Mouse (Mus musculus): ENCODE results near the gene Dnase2b. TPM values are rescaled to one million over a fixed set of nuclear protein-coding genes. Genes with fewer than 3 reads are reported as not detected.

Dnase2b gene
- total and polyA plus RNA-seq, 2 experiments from 2014 or later, result not detected

DNA sequence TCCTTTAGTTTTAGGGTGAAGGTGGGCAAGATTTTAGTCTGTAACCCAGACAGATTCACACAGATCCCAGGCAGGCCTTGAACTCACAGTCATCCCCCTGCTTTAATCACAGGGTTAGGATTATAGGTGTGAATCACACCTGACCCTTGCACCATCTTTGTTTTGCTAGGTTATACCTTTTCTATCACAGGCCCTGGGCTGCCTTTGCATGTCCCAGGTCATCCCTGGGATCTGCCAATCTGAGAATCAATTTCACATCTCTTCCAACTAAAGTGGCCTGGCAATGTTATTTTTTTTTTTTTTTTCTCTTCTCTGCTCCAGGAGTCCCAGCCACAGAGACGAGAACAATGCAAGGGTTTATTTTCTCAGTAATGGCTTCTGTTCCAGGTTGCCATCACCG, 23.8 kb downstream of the Dnase2b start:
- Histone ChIP-seq H3K9ac (replicated peaks; ENCODE audit: low read length) (no peak overlapping the region), H3K9me3 (ENCODE audit: low read length) (no peaks in the 10 kb centered on the region), H3K27me3 (ENCODE audit: insufficient read depth, low read length) (no peaks in the 10 kb centered on the region), H3K27ac (no peak overlapping the region), H3K36me3 (ENCODE audit: insufficient read depth, low read length) (no peaks in the 10 kb centered on the region), H3K4me1 (ENCODE audit: insufficient read depth, low read length) (no peaks in the 10 kb centered on the region), H3K4me3 (ENCODE audit: low read length) (no peak overlapping the region), H3K4me2 (ENCODE audit: low read depth, low read length) (no peak overlapping the region)
- WGBS, result 50% methylated on average over 2 of the region's 2 CpGs
- ATAC-seq (no peak), DNase-seq (ENCODE audit: low spot score) (no peak)
- TF ChIP-seq CTCF (IDR thresholded peaks at IDR 0.05; ENCODE audit: low read depth), result no peak

DNA sequence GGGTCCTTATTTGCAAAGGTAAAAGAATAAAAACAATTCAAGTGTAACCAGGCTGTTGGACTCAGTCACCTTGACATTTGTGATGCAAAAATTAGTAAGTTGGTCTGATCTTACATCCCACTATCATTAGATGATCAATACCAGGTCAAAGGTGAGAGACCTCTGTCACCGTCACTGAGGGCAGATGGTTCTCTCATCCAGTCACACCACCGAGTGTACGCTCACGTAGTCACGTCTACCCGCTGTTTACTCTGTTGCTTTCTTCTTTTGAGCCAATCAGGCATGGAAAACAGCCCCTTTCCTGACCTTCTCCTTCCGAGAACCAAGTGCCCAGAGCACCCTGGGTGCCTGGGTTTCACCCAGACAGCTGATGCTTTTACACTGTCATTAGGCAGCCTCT, 24.2 kb downstream of the Dnase2b start:
- ATAC-seq (no peak), DNase-seq (ENCODE audit: low spot score) (no peak)
- TF ChIP-seq CTCF (IDR thresholded peaks at IDR 0.05; ENCODE audit: low read depth), result no peak
- Histone ChIP-seq H3K4me2 (ENCODE audit: low read depth, low read length) (no peak overlapping the region), H3K27ac (no peak overlapping the region), H3K27me3 (ENCODE audit: insufficient read depth, low read length) (no peaks in the 10 kb centered on the region), H3K4me3 (ENCODE audit: low read length) (no peak overlapping the region), H3K9ac (replicated peaks; ENCODE audit: low read length) (no peak overlapping the region), H3K9me3 (ENCODE audit: low read length) (no peaks in the 10 kb centered on the region), H3K4me1 (ENCODE audit: insufficient read depth, low read length) (no peaks in the 10 kb centered on the region), H3K36me3 (ENCODE audit: insufficient read depth, low read length) (no peaks in the 10 kb centered on the region)
- 78% methylated on average over 7 of the region's 7 CpGs for WGBS

GRCm38 (mm10) chr3:146589523-146589922, 25.9 kb downstream of the Dnase2b start:
- no peaks in the 10 kb centered on the region for H3K9me3 ChIP-seq (ENCODE audit: low read length)
- no peaks in the 10 kb centered on the region for H3K36me3 ChIP-seq (ENCODE audit: insufficient read depth, low read length)
- WGBS, result 83% methylated on average over 6 of the region's 6 CpGs
- ATAC-seq, result no peak
- no peak overlapping the region for H3K4me2 ChIP-seq (ENCODE audit: low read depth, low read length)
- no peak overlapping the region for H3K27ac ChIP-seq
- DNase-seq (ENCODE audit: low spot score), result no peak
- H3K4me1 ChIP-seq (ENCODE audit: insufficient read depth, low read length), result no peaks in the 10 kb centered on the region
- no peak for TF ChIP-seq CTCF (IDR thresholded peaks at IDR 0.05; ENCODE audit: low read depth)
- H3K4me3 ChIP-seq (ENCODE audit: low read length), result no peak overlapping the region
- no peak overlapping the region for H3K9ac ChIP-seq (replicated peaks; ENCODE audit: low read length)
- H3K27me3 ChIP-seq (ENCODE audit: insufficient read depth, low read length), result no peaks in the 10 kb centered on the region

GRCm38 (mm10) chr3:146586616-146587015, 28.8 kb downstream of the Dnase2b start:
- ATAC-seq, result no peak
- TF ChIP-seq CTCF (IDR thresholded peaks at IDR 0.05; ENCODE audit: low read depth), result no peak
- Histone ChIP-seq H3K4me2 (ENCODE audit: low read depth, low read length) (no peak overlapping the region), H3K9ac (replicated peaks; ENCODE audit: low read length) (no peak overlapping the region), H3K4me3 (ENCODE audit: low read length) (no peak overlapping the region), H3K36me3 (ENCODE audit: insufficient read depth, low read length) (no peaks in the 10 kb centered on the region), H3K4me1 (ENCODE audit: insufficient read depth, low read length) (no peaks in the 10 kb centered on the region), H3K27me3 (ENCODE audit: insufficient read depth, low read length) (no peaks in the 10 kb centered on the region), H3K9me3 (ENCODE audit: low read length) (no peaks in the 10 kb centered on the region), H3K27ac (no peak overlapping the region)
- 92% methylated on average over 14 of the region's 14 CpGs for WGBS
- no peak for DNase-seq (ENCODE audit: low spot score)

GRCm38 (mm10) chr3:146583908-146584307, 31.5 kb downstream of the Dnase2b start:
- 67% methylated on average over 5 of the region's 5 CpGs for WGBS
- Histone ChIP-seq H3K4me3 (ENCODE audit: low read length) (no peak overlapping the region), H3K9me3 (ENCODE audit: low read length) (no peaks in the 10 kb centered on the region), H3K36me3 (ENCODE audit: insufficient read depth, low read length) (no peaks in the 10 kb centered on the region), H3K4me2 (ENCODE audit: low read depth, low read length) (no peak overlapping the region), H3K27me3 (ENCODE audit: insufficient read depth, low read length) (no peaks in the 10 kb centered on the region), H3K27ac (no peak overlapping the region), H3K4me1 (ENCODE audit: insufficient read depth, low read length) (no peaks in the 10 kb centered on the region), H3K9ac (replicated peaks; ENCODE audit: low read length) (no peak overlapping the region)
- no peak for TF ChIP-seq CTCF (IDR thresholded peaks at IDR 0.05; ENCODE audit: low read depth)
- ATAC-seq (no peak), DNase-seq (ENCODE audit: low spot score) (no peak)

DNA sequence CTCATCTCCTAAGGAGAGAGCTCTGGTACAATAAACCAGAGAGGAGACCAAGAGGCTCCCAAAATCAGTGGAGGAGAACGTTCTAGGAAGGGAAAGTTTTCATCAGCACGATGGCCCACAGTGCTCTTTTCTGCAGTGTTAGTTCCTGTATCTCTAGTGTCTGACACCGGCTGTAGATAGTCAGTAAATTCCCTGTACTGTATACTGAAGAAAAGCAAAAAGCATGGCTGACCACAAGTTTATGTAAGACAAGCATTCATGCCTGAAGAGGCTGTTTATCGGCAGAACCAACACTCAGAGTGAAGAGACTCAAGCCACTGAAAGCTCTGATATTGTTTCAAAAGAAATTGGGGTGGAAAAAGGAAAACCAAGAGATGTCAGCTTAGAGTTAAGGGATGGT, 31.9 kb downstream of the Dnase2b start:
- TF ChIP-seq CTCF (IDR thresholded peaks at IDR 0.05; ENCODE audit: low read depth), result no peak
- H3K27ac ChIP-seq, result no peak overlapping the region
- H3K9ac ChIP-seq (replicated peaks; ENCODE audit: low read length), result no peak overlapping the region

DNA sequence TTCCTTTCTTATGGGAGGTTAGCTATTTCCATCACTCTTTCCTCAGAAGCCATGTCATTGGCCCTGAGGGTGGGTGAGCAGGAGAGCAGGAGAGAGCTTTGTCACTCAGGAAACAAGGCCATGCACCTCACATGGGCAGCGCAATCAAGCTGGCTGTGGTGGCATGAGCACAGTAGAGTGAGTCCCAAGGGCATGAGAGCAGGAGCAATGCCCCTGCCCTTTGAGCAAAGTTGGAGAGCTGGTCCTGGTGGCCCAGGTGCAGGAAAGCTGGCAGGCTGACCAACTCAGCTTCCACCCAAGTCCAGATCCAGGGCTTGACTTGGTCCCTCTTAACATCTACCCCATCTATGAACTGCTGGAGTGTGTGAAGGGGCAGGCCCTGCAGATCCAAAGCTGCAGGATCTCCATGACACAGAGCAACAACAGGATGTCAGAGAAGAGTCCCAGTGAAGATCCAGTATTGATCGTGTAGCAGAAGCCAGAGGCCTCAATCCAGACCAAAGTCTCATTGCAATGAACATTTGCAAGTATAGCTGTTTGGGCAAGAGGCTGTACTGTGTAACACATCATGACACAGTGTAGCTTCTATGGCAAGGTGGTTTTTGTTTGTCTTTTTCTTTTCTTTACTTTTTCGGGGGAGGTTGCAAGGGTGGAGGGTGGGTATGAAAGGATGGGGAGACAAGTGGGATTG, 35.2 kb downstream of the Dnase2b start:
- TF ChIP-seq CTCF (IDR thresholded peaks at IDR 0.05; ENCODE audit: low read depth), result no peak
- Histone ChIP-seq H3K9ac (replicated peaks; ENCODE audit: low read length) (no peak overlapping the region), H3K4me1 (ENCODE audit: insufficient read depth, low read length) (no peaks in the 10 kb centered on the region), H3K4me3 (ENCODE audit: low read length) (no peak overlapping the region), H3K27ac (no peak overlapping the region), H3K27me3 (ENCODE audit: insufficient read depth, low read length) (no peaks in the 10 kb centered on the region), H3K4me2 (ENCODE audit: low read depth, low read length) (no peak overlapping the region), H3K36me3 (ENCODE audit: insufficient read depth, low read length) (no peaks in the 10 kb centered on the region), H3K9me3 (ENCODE audit: low read length) (no peaks in the 10 kb centered on the region)
- ATAC-seq, result no peak
- 91% methylated on average over 3 of the region's 3 CpGs for WGBS
- no peak for DNase-seq (ENCODE audit: low spot score)

More for the DNA sequence above, 31.9 kb downstream of the Dnase2b start:
- DNase-seq (ENCODE audit: low spot score) (no peak), ATAC-seq (no peak)
- Histone ChIP-seq H3K4me1 (ENCODE audit: insufficient read depth, low read length) (no peaks in the 10 kb centered on the region), H3K4me3 (ENCODE audit: low read length) (no peak overlapping the region), H3K36me3 (ENCODE audit: insufficient read depth, low read length) (no peaks in the 10 kb centered on the region), H3K9me3 (ENCODE audit: low read length) (no peaks in the 10 kb centered on the region), H3K27me3 (ENCODE audit: insufficient read depth, low read length) (no peaks in the 10 kb centered on the region), H3K4me2 (ENCODE audit: low read depth, low read length) (no peak overlapping the region)
- 80% methylated on average over 4 of the region's 4 CpGs for WGBS

All from hindbrain, postnatal 0 days (tissue).